Mouse (Mus musculus) limb, embryonic 10.5 days (tissue): ENCODE data around the gene Nsd1. TPM values are rescaled to one million over a fixed set of nuclear protein-coding genes. Genes with fewer than 3 reads are reported as not detected.
"Not testable (repeated sequence)": the region's sequence is repeated elsewhere in the genome, so short reads cannot be mapped to it uniquely, and the experiment has no call there.

Experiments
- DNase-seq: peaks from one replicate; pipeline ENCODE4 v3.0.0-alpha.2; 2017; ENCODE audit warnings: low spot score
- H3K27ac ChIP-seq: fragments of 300-500 bp; sonication (generic); 2 replicates; pipeline ENCODE4 v1.5.1; 2016; ENCODE audit warnings: mild to moderate bottlenecking
- H3K27me3 ChIP-seq: fragments of 300-500 bp; sonication (generic); 2 replicates; pipeline ENCODE4 v1.6.1; 2016; ENCODE audit warnings: low read depth, mild to moderate bottlenecking; ENCODE audit not compliant: poor library complexity, severe bottlenecking
- H3K36me3 ChIP-seq: fragments of 300-500 bp; sonication (generic); 2 replicates; pipeline ENCODE4 v1.6.1; 2016; ENCODE audit warnings: mild to moderate bottlenecking, moderate library complexity
- H3K4me1 ChIP-seq: fragments of 300-500 bp; sonication (generic); 2 replicates; pipeline ENCODE4 v1.6.1; 2016
- H3K4me3 ChIP-seq: fragments of 300-500 bp; sonication (generic); 2 replicates; pipeline ENCODE4 v1.5.1; 2016; ENCODE audit warnings: mild to moderate bottlenecking, moderate library complexity
- H3K9me3 ChIP-seq: fragments of 300-500 bp; sonication (generic); replicated peaks from 2 replicates; pipeline ENCODE4 v1.6.1; 2016; ENCODE audit warnings: mild to moderate bottlenecking
- WGBS: fragments of 180-500 bp; shearing (Covaris S2); methylation state at CpG from one replicate; pipeline ENCODE4 v1.1.7; 2016; 5-methylcytosine and 5-hydroxymethylcytosine counted together
- polyA plus RNA-seq: library from polyadenylated mRNA; unstranded; fragments of >200 nt; fragmentation: Nextera tagmentation; extraction: Ambion mirVana; gene quantifications from 2 replicates; pipeline ENCODE4 v1.2.1, GENCODE M21; 2016

Nsd1 gene
- polyA plus RNA-seq, 1 experiment from 2014 or later: 69.1 TPM

GRCm38 (mm10) chr13:55177903-55178496, 31.6 kb upstream of the Nsd1 start:
- DNase-seq: no peak
- no peak overlapping the region for H3K4me3 ChIP-seq
- peak overlapping the region; percentile 33; the same call in 1 of the 2 replicates for H3K27ac ChIP-seq
- H3K4me1 ChIP-seq: peaks cover 11% of the 10 kb centered on the region
- WGBS: 64% methylated on average over 4 of the region's 4 CpGs
- H3K27me3 ChIP-seq: no peaks in the 10 kb centered on the region
- no peaks in the 10 kb centered on the region for H3K36me3 ChIP-seq
- no peaks in the 10 kb centered on the region for H3K9me3 ChIP-seq

- H3K36me3 ChIP-seq: no peaks in the 10 kb centered on the region
- peak; percentile 84 for DNase-seq
- H3K4me1 ChIP-seq: peaks cover 11% of the 10 kb centered on the region
- H3K27me3 ChIP-seq: no peaks in the 10 kb centered on the region
- WGBS: 33% methylated on average over 2 of the region's 2 CpGs
- H3K4me3 ChIP-seq: no peak overlapping the region
- no peak overlapping the region for H3K27ac ChIP-seq
- H3K9me3 ChIP-seq: no peaks in the 10 kb centered on the region
These were observed 31.0 kb upstream of the Nsd1 start for GRCm38 (mm10) chr13:55178556-55178955.

- Histone ChIP-seq H3K36me3 (no peaks in the 10 kb centered on the region), H3K27ac (no peak overlapping the region), H3K9me3 (no peaks in the 10 kb centered on the region), H3K27me3 (no peaks in the 10 kb centered on the region), H3K4me1 (peaks cover 6% of the 10 kb centered on the region; the same call in 1 of the 2 replicates), H3K4me3 (no peak overlapping the region)
- no peak for DNase-seq
- whole genome bisulfite sequencing: 91% methylated on average over 3 of the region's 3 CpGs
These were observed 30.0 kb upstream of the Nsd1 start for GRCm38 (mm10) chr13:55179591-55179990.

- Histone ChIP-seq H3K9me3 (no peaks in the 10 kb centered on the region), H3K27me3 (no peaks in the 10 kb centered on the region), H3K4me3 (peak overlapping the region; percentile 45; the same call in 1 of the 2 replicates), H3K4me1 (peaks cover 5% of the 10 kb centered on the region; the same call in 1 of the 2 replicates), H3K36me3 (no peaks in the 10 kb centered on the region), H3K27ac (peak overlapping the region; percentile 76; the same call in 1 of the 2 replicates)
- no peak for DNase-seq
- 79% methylated on average over 2 of the region's 2 CpGs for WGBS
These were observed 27.8 kb upstream of the Nsd1 start for GRCm38 (mm10) chr13:55181786-55182172.

- WGBS: 2% methylated on average over 23 of the region's 23 CpGs
- H3K4me1 ChIP-seq: peaks cover 5% of the 10 kb centered on the region; the same call in 1 of the 2 replicates
- H3K9me3 ChIP-seq: no peaks in the 10 kb centered on the region
- H3K4me3 ChIP-seq: peak overlapping the region; percentile 45
- H3K27me3 ChIP-seq: no peaks in the 10 kb centered on the region
- no peaks in the 10 kb centered on the region for H3K36me3 ChIP-seq
- peak; percentile 73 for DNase-seq
- H3K27ac ChIP-seq: peak overlapping the region; percentile 76
These were observed 27.2 kb upstream of the Nsd1 start for GRCm38 (mm10) chr13:55182173-55182894.

GRCm38 (mm10) chr13:55183382-55183781, 26.2 kb upstream of the Nsd1 start:
- no peaks in the 10 kb centered on the region for H3K9me3 ChIP-seq
- DNase-seq: no peak
- no peaks in the 10 kb centered on the region for H3K27me3 ChIP-seq
- no peak overlapping the region for H3K4me3 ChIP-seq
- 0 out of 2 replicates have a peak, but pooled peaks cover 2% of the 10 kb centered on the region for H3K4me1 ChIP-seq
- H3K36me3 ChIP-seq: no peaks in the 10 kb centered on the region
- WGBS: 81% methylated on average over 6 of the region's 6 CpGs
- H3K27ac ChIP-seq: no peak overlapping the region

GRCm38 (mm10) chr13:55187062-55187461, 22.5 kb upstream of the Nsd1 start:
- not testable (repeated sequence) for H3K9me3 ChIP-seq, H3K36me3 ChIP-seq, H3K4me3 ChIP-seq, H3K27me3 ChIP-seq, DNase-seq, H3K27ac ChIP-seq
- peaks cover 18% of the 10 kb centered on the region for H3K4me1 ChIP-seq
- 69% methylated on average over 3 of the region's 9 CpGs for WGBS

GRCm38 (mm10) chr13:55189531-55190107, 20.0 kb upstream of the Nsd1 start:
- no peaks in the 10 kb centered on the region for H3K36me3 ChIP-seq
- H3K4me3 ChIP-seq: peak overlapping the region; percentile 55
- 4% methylated on average over 12 of the region's 12 CpGs for WGBS
- H3K27ac ChIP-seq: peak overlapping the region; percentile 90
- no peaks in the 10 kb centered on the region for H3K27me3 ChIP-seq
- H3K9me3 ChIP-seq: no peaks in the 10 kb centered on the region
- peak; percentile 66 for DNase-seq
- H3K4me1 ChIP-seq: peaks cover 17% of the 10 kb centered on the region

GRCm38 (mm10) chr13:55190121-55190868, 19.3 kb upstream of the Nsd1 start:
- Histone ChIP-seq H3K4me1 (peaks cover 17% of the 10 kb centered on the region), H3K4me3 (peak overlapping the region; percentile 55), H3K27ac (peak overlapping the region; percentile 90), H3K36me3 (no peaks in the 10 kb centered on the region), H3K9me3 (no peaks in the 10 kb centered on the region), H3K27me3 (no peaks in the 10 kb centered on the region)
- DNase-seq: peak; percentile 95
- WGBS: 2% methylated on average over 34 of the region's 34 CpGs

- 86% methylated on average over 5 of the region's 5 CpGs for WGBS
- Histone ChIP-seq H3K9me3 (no peaks in the 10 kb centered on the region), H3K27ac (no peak overlapping the region), H3K27me3 (no peaks in the 10 kb centered on the region), H3K4me3 (no peak overlapping the region), H3K4me1 (peaks cover 17% of the 10 kb centered on the region), H3K36me3 (no peaks in the 10 kb centered on the region)
- no peak for DNase-seq
These were observed 18.0 kb upstream of the Nsd1 start for GRCm38 (mm10) chr13:55191535-55191934.

- not testable (repeated sequence) for H3K4me1 ChIP-seq, H3K36me3 ChIP-seq, H3K4me3 ChIP-seq, H3K27ac ChIP-seq, H3K9me3 ChIP-seq, H3K27me3 ChIP-seq, DNase-seq
- 85% methylated on average over 4 of the region's 4 CpGs for WGBS
These were observed 6.8 kb upstream of the Nsd1 start for GRCm38 (mm10) chr13:55202758-55203157.

GRCm38 (mm10) chr13:55203740-55204139, 5.8 kb upstream of the Nsd1 start:
- no peak for DNase-seq
- Histone ChIP-seq H3K27ac (no peak overlapping the region), H3K36me3 (no peaks in the 10 kb centered on the region), H3K27me3 (no peaks in the 10 kb centered on the region), H3K9me3 (no peaks in the 10 kb centered on the region), H3K4me1 (no peaks in the 10 kb centered on the region), H3K4me3 (no peak overlapping the region)
- WGBS: 88% methylated on average over 9 of the region's 9 CpGs
